Mouse (Mus musculus) effector memory CD4-positive, alpha-beta T cell, adult 7 months (primary cell): ENCODE measurements around the gene Itpkb. TPM values are rescaled to one million over a fixed set of nuclear protein-coding genes. Genes with fewer than 3 reads are reported as not detected.

Experiments used
- polyA plus RNA-seq: library from polyadenylated mRNA; unstranded; fragments of 100-300 nt; shearing (Covaris generic); gene quantifications from one replicate; pipeline ENCODE4 v1.2.1, GENCODE M21; 2017

Gene Itpkb
- 128 TPM for polyA plus RNA-seq

DNA sequence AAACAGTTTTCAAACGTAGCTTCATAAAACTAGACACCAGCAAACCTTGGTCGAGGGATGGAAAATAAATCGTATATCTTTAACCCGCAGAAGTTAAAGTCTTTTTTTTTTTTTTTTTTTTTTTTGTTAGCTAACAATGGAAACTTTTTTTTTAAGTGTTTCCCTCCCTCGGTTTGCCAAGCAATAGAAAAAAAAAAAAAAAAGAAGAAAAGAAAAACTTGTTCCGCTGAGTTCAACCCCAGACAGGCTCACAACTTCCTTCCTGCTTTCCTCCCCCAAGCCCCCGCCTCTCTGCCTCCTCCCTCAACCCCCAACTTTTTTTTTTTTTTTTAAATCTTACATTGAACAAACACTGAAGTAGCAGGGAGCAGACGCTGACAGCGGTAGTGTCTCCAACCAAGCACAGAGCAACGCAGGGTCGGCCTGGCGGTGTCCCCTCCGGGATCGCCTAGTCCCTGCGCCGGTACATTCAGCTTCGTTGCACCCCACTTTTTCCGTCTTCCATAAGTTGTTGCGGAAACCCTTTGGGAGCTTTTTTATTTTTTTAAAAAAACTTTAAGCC lies at the start of gene Itpkb:
Gene Itpkb, plus strand, starts transcription at position 341 of the 562 bp plus-strand sequence.

Other genes with a start within 250 kb of the Itpkb start
- gene Coq8a, start 130.9 kb upstream of the Itpkb start, polyA plus RNA-seq = 81.6 TPM
- gene Psen2, start 67.0 kb upstream of the Itpkb start, polyA plus RNA-seq = 71.1 TPM
- not detected for gene Stum, start 153.0 kb downstream of the Itpkb start, polyA plus RNA-seq
- 44.7 TPM for gene Parp1, start 238.4 kb downstream of the Itpkb start, polyA plus RNA-seq